Mouse (Mus musculus) MEL (cell line): ENCODE results near the gene Gjd2.

Source experiments
- CHD2 ChIP-seq: IDR thresholded peaks from 2 replicates; pipeline ENCODE4 v1.6.1; 2011; ENCODE audit warnings: low read length, improper control_type of control experiment
- CTCF ChIP-seq, 3 experiments: IDR thresholded peaks in 2 of 3; conservative IDR thresholded peaks in 1 of 3; 2 replicates each; pipeline ENCODE4 v1.5.1; 2011 to 2012; ENCODE audit warnings: low read length in 3 of 3, low read depth in 2 of 3, mild to moderate bottlenecking in 2 of 3, improper control_type of control experiment in 1 of 3, inconsistent platforms in 1 of 3, mixed read lengths in 1 of 3, moderate library complexity in 1 of 3; ENCODE audit not compliant: control insufficient read depth in 1 of 3, insufficient read depth in 1 of 3, poor library complexity in 1 of 3, severe bottlenecking in 1 of 3
- GATA1 ChIP-seq: IDR thresholded peaks from 2 replicates; pipeline ENCODE4 v1.6.1; 2011; ENCODE audit warnings: low read depth, low read length, improper control_type of control experiment
- HCFC1 ChIP-seq: IDR thresholded peaks from 2 replicates; pipeline ENCODE4 v1.6.1; 2012; ENCODE audit warnings: low read depth, mild to moderate bottlenecking, inconsistent platforms, low read length, improper control_type of control experiment, moderate library complexity
- MAFK ChIP-seq: IDR thresholded peaks from 2 replicates; pipeline ENCODE4 v1.6.1; 2011; ENCODE audit warnings: low read depth, mild to moderate bottlenecking, low read length, improper control_type of control experiment, borderline replicate concordance
- MAX ChIP-seq: IDR thresholded peaks from 2 replicates; pipeline ENCODE4 v1.6.1; 2011; ENCODE audit warnings: low read length, improper control_type of control experiment
- NELFE ChIP-seq: IDR thresholded peaks from 2 replicates; pipeline ENCODE4 v1.6.1; 2011; ENCODE audit warnings: low read depth, low read length, improper control_type of control experiment
- POLR2A ChIP-seq, 2 experiments: IDR thresholded peaks; 2 replicates each; pipeline ENCODE4 v1.6.1; 2011 to 2012; ENCODE audit warnings: low read length in 2 of 2, mild to moderate bottlenecking in 2 of 2, control low read depth in 1 of 2, improper control_type of control experiment in 1 of 2, low read depth in 1 of 2, moderate library complexity in 1 of 2; ENCODE audit not compliant: control insufficient read depth in 1 of 2, insufficient read depth in 1 of 2, poor library complexity in 1 of 2
- SMC3 ChIP-seq: IDR thresholded peaks from 2 replicates; pipeline ENCODE4 v1.6.1; 2011; ENCODE audit warnings: low read depth, low read length, improper control_type of control experiment
- TBP ChIP-seq: IDR thresholded peaks from 2 replicates; pipeline ENCODE4 v1.8.0; 2011; ENCODE audit warnings: low read depth, low read length, improper control_type of control experiment
- USF2 ChIP-seq, 2 experiments: IDR thresholded peaks; 2 replicates each; pipeline ENCODE4 v1.6.1; 2011 to 2012; ENCODE audit warnings: improper control_type of control experiment in 2 of 2, low read length in 2 of 2, borderline replicate concordance in 1 of 2, inconsistent platforms in 1 of 2, low read depth in 1 of 2, mild to moderate bottlenecking in 1 of 2; ENCODE audit not compliant: insufficient read depth in 1 of 2

GRCm38 (mm10) chr2:114051871-114052241 lies 38.4 kb upstream of the Gjd2 start:
- no peak for TF ChIP-seq NELFE
- TF ChIP-seq POLR2A (IDR thresholded peaks at IDR 0.05; ENCODE audit: control insufficient read depth in 1 of 2, insufficient read depth in 1 of 2, low read depth in 1 of 2, low read length in 2 of 2, poor library complexity in 1 of 2) = no peak
- TF ChIP-seq HCFC1 = no peak
- no peak for TF ChIP-seq CTCF (IDR thresholded peaks at IDR 0.05 in 2 of 3, conservative IDR thresholded peaks at IDR 0.05 in 1 of 3; ENCODE audit: control insufficient read depth in 1 of 3, insufficient read depth in 1 of 3, low read depth in 2 of 3, low read length in 3 of 3, poor library complexity in 1 of 3, severe bottlenecking in 1 of 3)
- no peak for TF ChIP-seq MAFK
- no peak for TF ChIP-seq TBP
- no peak for TF ChIP-seq USF2 (IDR thresholded peaks at IDR 0.05; ENCODE audit: borderline replicate concordance in 1 of 2, insufficient read depth in 1 of 2, low read depth in 1 of 2, low read length in 2 of 2)
- TF ChIP-seq SMC3 = no peak
- no peak for TF ChIP-seq MAX
- no peak for TF ChIP-seq GATA1
- no peak for TF ChIP-seq CHD2
